Mouse (Mus musculus) small intestine, adult 2 months (tissue): ENCODE data around the gene Gm12248.

Source experiments
- CTCF ChIP-seq: fragments of 200-500 bp; IDR thresholded peaks from 2 replicates; pipeline ENCODE4 v1.5.1; 2012; ENCODE audit warnings: low read depth, mild to moderate bottlenecking, control low read depth, inconsistent platforms, low read length, moderate library complexity, mixed read lengths; ENCODE audit not compliant: insufficient replicate concordance, insufficient read length; ENCODE audit errors: extremely low read depth
- POLR2A ChIP-seq: fragments of 200-500 bp; IDR thresholded peaks from 2 replicates; pipeline ENCODE4 v1.6.1; 2012; ENCODE audit warnings: low read depth, mild to moderate bottlenecking, control low read depth, inconsistent platforms, low read length, moderate library complexity

- TF ChIP-seq CTCF, result no peak
- TF ChIP-seq POLR2A, result no peak
Observed at GRCm38 (mm10) chr11:58015339-58015738, 77.6 kb downstream of the Gm12248 start.
